Mouse (Mus musculus): ENCODE measurements around the gene Opn4.

GRCm38 (mm10) chr14:34620611-34621376 is 20.9 kb upstream of the Opn4 start:
- peak; percentile 87 for TF ChIP-seq CTCF (IDR thresholded peaks at IDR 0.05; ENCODE audit: low read depth, low read length)
- no peak for TF ChIP-seq POLR2A (IDR thresholded peaks at IDR 0.05; ENCODE audit: insufficient read depth, low read length)
